Mouse (Mus musculus) CH12.LX (cell line): ENCODE measurements around the gene Mrrf. TPM values are rescaled to one million over a fixed set of nuclear protein-coding genes. Genes with fewer than 3 reads are reported as not detected.

ENCODE experiments used
- DNase-seq: peaks from one replicate; pipeline ENCODE4 v3.0.0-alpha.2; 2013; ENCODE audit errors: extremely low read depth
- H3K27ac ChIP-seq: 2 replicates; pipeline ENCODE4 v1.5.1; 2012; ENCODE audit warnings: low read depth, mild to moderate bottlenecking, control low read depth, moderate library complexity; ENCODE audit not compliant: insufficient read depth
- H3K27me3 ChIP-seq: replicated peaks from 2 replicates; pipeline ENCODE3; 2012; ENCODE audit warnings: inconsistent platforms
- H3K36me3 ChIP-seq, 2 experiments: replicated peaks in 1 of 2; 2 replicates each; pipeline versions ENCODE3 to v1.6.1; 2012; ENCODE audit warnings: inconsistent platforms in 1 of 2, low read length in 1 of 2, mild to moderate bottlenecking in 1 of 2, mixed read lengths in 1 of 2, moderate library complexity in 1 of 2; ENCODE audit not compliant: control insufficient read depth in 1 of 2, insufficient read depth in 1 of 2
- H3K4me1 ChIP-seq, 2 experiments: 2 replicates each; pipeline ENCODE4 v1.6.1; 2012; ENCODE audit warnings: inconsistent platforms in 1 of 2, moderate library complexity in 1 of 2; ENCODE audit not compliant: insufficient read depth in 2 of 2, control insufficient read depth in 1 of 2
- H3K4me2 ChIP-seq: 2 replicates; pipeline ENCODE4 v1.6.1; 2012; ENCODE audit warnings: low read depth, mild to moderate bottlenecking, control low read depth; ENCODE audit not compliant: poor library complexity, insufficient read depth, severe bottlenecking
- H3K4me3 ChIP-seq, 3 experiments: fragments of 150-350 bp in 1 of 3; sonication (generic) in 1 of 3; replicated peaks in 1 of 3; 2 replicates each; pipeline versions ENCODE3 to v1.5.1; 2011 to 2012; ENCODE audit warnings: low read depth in 2 of 3, low read length in 2 of 3, mild to moderate bottlenecking in 2 of 3, moderate library complexity in 2 of 3, control low read depth in 1 of 3, improper control_type of control experiment in 1 of 3, inconsistent platforms in 1 of 3, mixed read lengths in 1 of 3; ENCODE audit not compliant: poor library complexity in 1 of 3
- H3K79me2 ChIP-seq: replicated peaks from 2 replicates; pipeline ENCODE4 v1.6.1; 2012; ENCODE audit warnings: mild to moderate bottlenecking, moderate library complexity; ENCODE audit not compliant: control insufficient read depth, poor library complexity, insufficient read depth, severe bottlenecking; ENCODE audit errors: extremely low read depth
- H3K9ac ChIP-seq: 2 replicates; pipeline ENCODE4 v1.6.1; 2012; ENCODE audit warnings: low read depth, mild to moderate bottlenecking, control low read depth, moderate library complexity; ENCODE audit not compliant: insufficient read depth
- H3K9me3 ChIP-seq: replicated peaks from 2 replicates; pipeline ENCODE3; 2012; ENCODE audit warnings: low read length, inconsistent platforms, mixed read lengths
- BHLHE40 ChIP-seq: IDR thresholded peaks from 2 replicates; pipeline ENCODE4 v1.6.1; 2011; ENCODE audit warnings: mild to moderate bottlenecking, low read depth, low read length, improper control_type of control experiment
- CHD2 ChIP-seq: IDR thresholded peaks from 2 replicates; pipeline ENCODE4 v1.6.1; 2011; ENCODE audit warnings: low read length, improper control_type of control experiment
- E2F4 ChIP-seq: IDR thresholded peaks from 2 replicates; pipeline ENCODE4 v1.6.1; 2011; ENCODE audit warnings: low read depth, low read length, improper control_type of control experiment; ENCODE audit not compliant: insufficient replicate concordance
- IRF4 ChIP-seq: IDR thresholded peaks from 2 replicates; pipeline ENCODE4 v1.6.1; 2014; ENCODE audit warnings: low read depth, mild to moderate bottlenecking, inconsistent platforms, low read length, improper control_type of control experiment
- JUN ChIP-seq: IDR thresholded peaks from 2 replicates; pipeline ENCODE4 v1.6.1; 2011; ENCODE audit warnings: low read depth, mild to moderate bottlenecking, low read length, improper control_type of control experiment, moderate library complexity; ENCODE audit not compliant: insufficient read depth
- JUND ChIP-seq: conservative IDR thresholded peaks from 2 replicates; pipeline ENCODE4 v1.6.1; 2011; ENCODE audit warnings: low read depth, low read length, improper control_type of control experiment
- KAT2A ChIP-seq: IDR thresholded peaks from 2 replicates; pipeline ENCODE4 v1.6.1; 2012; ENCODE audit warnings: low read length, improper control_type of control experiment, inconsistent platforms; ENCODE audit not compliant: insufficient replicate concordance
- MAFK ChIP-seq: IDR thresholded peaks from 2 replicates; pipeline ENCODE4 v1.6.1; 2011; ENCODE audit warnings: low read length, improper control_type of control experiment; ENCODE audit not compliant: insufficient replicate concordance
- MAX ChIP-seq: IDR thresholded peaks from 2 replicates; pipeline ENCODE4 v1.6.1; 2011; ENCODE audit warnings: low read length, improper control_type of control experiment
- MYC ChIP-seq: IDR thresholded peaks from 2 replicates; pipeline ENCODE4 v1.6.1; 2011; ENCODE audit warnings: low read depth, mild to moderate bottlenecking, improper control_type of control experiment, low read length
- NRF1 ChIP-seq: IDR thresholded peaks from 2 replicates; pipeline ENCODE4 v1.6.1; 2014; ENCODE audit warnings: low read depth, mild to moderate bottlenecking, inconsistent platforms, low read length, improper control_type of control experiment, moderate library complexity
- PAX5 ChIP-seq: IDR thresholded peaks from 2 replicates; pipeline ENCODE4 v1.6.1; 2012; ENCODE audit warnings: low read length, inconsistent platforms, mixed read lengths
- POLR2A ChIP-seq: IDR thresholded peaks from 2 replicates; pipeline ENCODE4 v1.6.1; 2011; ENCODE audit warnings: low read depth, mild to moderate bottlenecking, improper control_type of control experiment, low read length
- POLR2AphosphoS2 ChIP-seq: IDR thresholded peaks from 2 replicates; pipeline ENCODE4 v1.6.1; 2011; ENCODE audit warnings: low read depth, low read length, improper control_type of control experiment
- SMC3 ChIP-seq: IDR thresholded peaks from 2 replicates; pipeline ENCODE4 v1.6.1; 2011; ENCODE audit warnings: low read depth, low read length, improper control_type of control experiment
- ZC3H11A ChIP-seq: IDR thresholded peaks from 2 replicates; pipeline ENCODE4 v1.6.1; 2012; ENCODE audit warnings: low read depth, mild to moderate bottlenecking, inconsistent platforms, low read length, improper control_type of control experiment
- ZKSCAN1 ChIP-seq: IDR thresholded peaks from 2 replicates; pipeline ENCODE4 v1.6.1; 2012; ENCODE audit warnings: low read depth, inconsistent platforms, low read length, improper control_type of control experiment, borderline replicate concordance
- ZNF384 ChIP-seq: IDR thresholded peaks from 2 replicates; pipeline ENCODE4 v1.6.1; 2012; ENCODE audit warnings: low read depth, low read length, improper control_type of control experiment, inconsistent platforms
- dilution Hi-C: fragments of 300-500 bp; cut with MboI; formaldehyde crosslinking; loops from 2 replicates; pipeline ENCODE4 v1.14.3; 2020; ENCODE audit warnings: low sequenced_read_pairs; ENCODE audit not compliant: extremely low pct_unique_long_range_greater_than_20kb, extremely low pct_ligation_motif_present
- in situ Hi-C: fragments of 300-500 bp; cut with MboI; formaldehyde crosslinking; loops from 3 replicates; pipeline ENCODE4 v1.14.3; 2019; ENCODE audit warnings: low sequenced_read_pairs, low pct_ligation_motif_present, low pct_unique_long_range_greater_than_20kb, mixed read lengths
- polyA plus RNA-seq: library from polyadenylated mRNA; unstranded; fragments of >175 nt; gene quantifications from 2 replicates; pipeline ENCODE4 v1.2.1, GENCODE M21; 2012; ENCODE audit warnings: low read depth; ENCODE audit not compliant: insufficient read length
- total RNA-seq, 2 experiments: library from RNA; depleted of rRNA; stranded (reverse); fragments of 300-350 nt in 1 of 2; fragments of >200 nt in 1 of 2; gene quantifications; 2 replicates each; pipeline ENCODE4 v1.2.3; 2012 to 2014

Gene Mrrf
- total and polyA plus RNA-seq, 3 experiments = 17.2 to 22.2 (median 20.9) TPM

GRCm38 (mm10) chr2:36126795-36127429 lies 9.3 kb upstream of the Mrrf start:
- no peak for TF ChIP-seq ZKSCAN1
- TF ChIP-seq JUND = no peak
- TF ChIP-seq BHLHE40 = no peak
- TF ChIP-seq JUN = no peak
- no peak for TF ChIP-seq PAX5
- DNase-seq = no peak

DNA sequence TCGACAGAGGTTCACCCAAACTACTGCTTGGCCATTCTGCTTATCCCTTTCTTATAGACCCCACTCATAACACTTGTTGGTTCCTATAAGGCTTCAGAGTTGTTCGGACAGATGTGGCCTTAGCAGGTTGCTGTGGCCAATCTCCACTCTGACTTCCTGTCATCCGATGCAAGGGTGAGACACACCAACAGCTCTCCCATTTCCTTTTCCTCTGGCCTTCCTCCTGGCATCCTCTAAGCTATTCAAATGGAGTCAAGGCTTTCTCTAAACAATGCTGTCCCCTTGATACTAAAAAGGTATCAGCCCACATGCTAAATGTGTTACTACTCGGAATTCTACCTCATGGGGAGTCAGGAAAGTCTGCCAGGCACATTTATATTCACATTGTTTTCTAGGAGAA lies 8.2 kb upstream of the Mrrf start:
- TF ChIP-seq KAT2A (no peak), POLR2A (no peak), CHD2 (no peak), IRF4 (no peak), MYC (no peak), POLR2AphosphoS2 (no peak), MAX (no peak), NRF1 (no peak), ZC3H11A (no peak), JUN (no peak), ZKSCAN1 (no peak), ZNF384 (no peak), SMC3 (no peak), MAFK (no peak), E2F4 (no peak), BHLHE40 (no peak)
- H3K79me2 ChIP-seq = no peaks in the 10 kb centered on the region
- dilution Hi-C loops (no loop called here), in situ Hi-C loops (no loop called here)
- no peaks in the 10 kb centered on the region for H3K27me3 ChIP-seq
- no peak for DNase-seq
- no peak overlapping the region for H3K4me3 ChIP-seq
- no peaks in the 10 kb centered on the region for H3K9me3 ChIP-seq
- no peaks in the 10 kb centered on the region for H3K4me1 ChIP-seq
- H3K4me2 ChIP-seq = no peak overlapping the region
- peaks cover 53 to 85% of the 10 kb centered on the region in 2 experiments for H3K36me3 ChIP-seq
- H3K27ac ChIP-seq = no peak overlapping the region
- H3K9ac ChIP-seq = no peak overlapping the region

More at GRCm38 (mm10) chr2:36126795-36127429, 9.3 kb upstream of the Mrrf start:
- Histone ChIP-seq H3K4me2 (no peak overlapping the region), H3K36me3 (peaks cover 60 to 85% of the 10 kb centered on the region in 2 experiments), H3K79me2 (no peaks in the 10 kb centered on the region), H3K4me3 (no peak overlapping the region), H3K27ac (no peak overlapping the region), H3K9ac (no peak overlapping the region), H3K9me3 (no peaks in the 10 kb centered on the region), H3K27me3 (no peaks in the 10 kb centered on the region), H3K4me1 (no peaks in the 10 kb centered on the region)
- in situ Hi-C loops = no loop called here
- dilution Hi-C loops = no loop called here
